Mouse (Mus musculus) fibroblast of lung, adult 2 months (primary cell): ENCODE results near the gene Zfand2a.
A peak's percentile ranks its signal among the peaks of the same experiment; 100 is the strongest.

Experiments used
- DNase-seq: peaks from one replicate; pipeline ENCODE4 v3.0.0-alpha.2; 2011; ENCODE audit warnings: low read depth

Gene Zfand2a

GRCm38 (mm10) chr5:139484185-139484814, at the start of gene Zfand2a:
TSS of gene Zfand2a (minus strand) at chr5:139484549.
- DNase-seq, result peak; percentile 98

- no peak for DNase-seq
These were observed 44.5 kb upstream of the Zfand2a start for GRCm38 (mm10) chr5:139528851-139529250.

- DNase-seq, result no peak
These were observed 37.6 kb upstream of the Zfand2a start for GRCm38 (mm10) chr5:139521987-139522386.

GRCm38 (mm10) chr5:139520069-139520834, 35.9 kb upstream of the Zfand2a start:
- no peak for DNase-seq

- DNase-seq, result no peak
These were observed 31.9 kb upstream of the Zfand2a start for GRCm38 (mm10) chr5:139516281-139516680.

- no peak for DNase-seq
These were observed 27.9 kb upstream of the Zfand2a start for GRCm38 (mm10) chr5:139512201-139512600.

- DNase-seq, result no peak
These were observed 26.5 kb upstream of the Zfand2a start for GRCm38 (mm10) chr5:139510682-139511366.

- DNase-seq, result no peak
These were observed 21.9 kb upstream of the Zfand2a start for GRCm38 (mm10) chr5:139506207-139506606.

GRCm38 (mm10) chr5:139505073-139505606, 20.8 kb upstream of the Zfand2a start:
- peak; percentile 15 for DNase-seq

- DNase-seq, result no peak
These were observed 17.9 kb upstream of the Zfand2a start for GRCm38 (mm10) chr5:139502281-139502680.

- no peak for DNase-seq
These were observed 14.4 kb upstream of the Zfand2a start for GRCm38 (mm10) chr5:139498791-139499190.

- no peak for DNase-seq
These were observed 12.6 kb upstream of the Zfand2a start for GRCm38 (mm10) chr5:139496939-139497338.

GRCm38 (mm10) chr5:139495019-139495669, 10.8 kb upstream of the Zfand2a start:
- DNase-seq, result no peak

GRCm38 (mm10) chr5:139493690-139494089, 9.3 kb upstream of the Zfand2a start:
- DNase-seq, result no peak

- DNase-seq, result no peak
These were observed 7.0 kb upstream of the Zfand2a start for GRCm38 (mm10) chr5:139491348-139491747.

- no peak for DNase-seq
These were observed 5.8 kb upstream of the Zfand2a start for GRCm38 (mm10) chr5:139490131-139490530.

GRCm38 (mm10) chr5:139483171-139483848, 1.0 kb downstream of the Zfand2a start:
- no peak for DNase-seq

- no peak for DNase-seq
These were observed 3.9 kb downstream of the Zfand2a start for GRCm38 (mm10) chr5:139480406-139480805.

GRCm38 (mm10) chr5:139479088-139479487, 5.3 kb downstream of the Zfand2a start:
- peak; percentile 44 for DNase-seq

GRCm38 (mm10) chr5:139474741-139475140, 9.6 kb downstream of the Zfand2a start:
- no peak for DNase-seq

- no peak for DNase-seq
These were observed 16.4 kb downstream of the Zfand2a start for GRCm38 (mm10) chr5:139467998-139468397.

- DNase-seq, result no peak
These were observed 17.5 kb downstream of the Zfand2a start for GRCm38 (mm10) chr5:139466801-139467200.
